Mouse (Mus musculus): ENCODE measurements around the gene Cyp3a13.

GRCm38 (mm10) chr5:137956404-137956803 lies 35.0 kb upstream of the Cyp3a13 start:
- TF ChIP-seq CTCF (IDR thresholded peaks at IDR 0.05), result no peak
- TF ChIP-seq POLR2A (IDR thresholded peaks at IDR 0.05; ENCODE audit: insufficient read depth, low read depth, low read length), result no peak
- no peak for TF ChIP-seq EP300 (IDR thresholded peaks at IDR 0.05; ENCODE audit: insufficient read depth, low read depth, low read length)
